Mouse (Mus musculus) lung, postnatal 0 days (tissue): ENCODE measurements at regions not wholly inside any gene's neighbourhood (a gene's known extent, or its start where the extent isn't known, plus 50 kb on each side); places are given as distances from the start of the nearest gene placed in this dataset.

Experiments used
- CTCF ChIP-seq: IDR thresholded peaks from 2 replicates; pipeline ENCODE4 v1.5.1; 2016; ENCODE audit warnings: antibody characterized with exemption, mild to moderate bottlenecking
- EP300 ChIP-seq: IDR thresholded peaks from 2 replicates; pipeline ENCODE4 v1.6.1; 2016; ENCODE audit warnings: antibody characterized with exemption, mild to moderate bottlenecking, control low read depth

- TF ChIP-seq CTCF = no peak
- TF ChIP-seq EP300 = no peak
Measured at GRCm38 (mm10) chr14:83252922-83253321, 1190.4 kb upstream of the Pcdh17 start.
